Mouse (Mus musculus) lung, adult 2 months (tissue): ENCODE data around the gene Fdps. TPM values are rescaled to one million over a fixed set of nuclear protein-coding genes. Genes with fewer than 3 reads are reported as not detected.
A peak's percentile ranks its signal among the peaks of the same experiment; 100 is the strongest.
"Not testable (repeated sequence)": the region's sequence is repeated elsewhere in the genome, so short reads cannot be mapped to it uniquely, and the experiment has no call there.

Experiments
- DNase-seq: peaks from one replicate; pipeline ENCODE4 v3.0.0; 2022
- H3K4me1 ChIP-seq: fragments of 200-500 bp; 2 replicates; pipeline ENCODE4 v1.6.1; 2011; ENCODE audit warnings: low read length; ENCODE audit not compliant: control insufficient read depth, insufficient read depth
- H3K4me3 ChIP-seq: fragments of 200-500 bp; replicated peaks from 2 replicates; pipeline ENCODE3; 2011; ENCODE audit warnings: low read depth, mild to moderate bottlenecking, control low read depth, low read length; ENCODE audit errors: extremely low read depth
- CTCF ChIP-seq: fragments of 200-500 bp; IDR thresholded peaks from 2 replicates; pipeline ENCODE4 v1.5.1; 2011; ENCODE audit warnings: mild to moderate bottlenecking, low read length, control low read depth; ENCODE audit not compliant: insufficient read depth
- POLR2A ChIP-seq: fragments of 200-500 bp; IDR thresholded peaks from 2 replicates; pipeline ENCODE4 v1.6.1; 2011; ENCODE audit warnings: low read depth, mild to moderate bottlenecking, control low read depth, low read length, borderline replicate concordance; ENCODE audit errors: extremely low read depth
- WGBS: fragments of 180-500 bp; shearing (Covaris S2); methylation state at CpG from one replicate; pipeline ENCODE4 v1.1.7; 2018; 5-methylcytosine and 5-hydroxymethylcytosine counted together
- polyA plus RNA-seq: library from polyadenylated mRNA; depleted of rRNA; stranded (reverse); fragments of >200 nt; gene quantifications from 2 replicates; pipeline ENCODE4 v1.2.3, GENCODE M21; 2012

Gene Fdps
- polyA plus RNA-seq, 1 experiment: 128 TPM

- H3K4me3 ChIP-seq: peak overlapping the region; percentile 62
- under 1% methylated on average over 69 of the region's 74 CpGs for WGBS
Observed at GRCm38 (mm10) chr3:89090694-89091655, 10.8 kb downstream of the Fdps start.

GRCm38 (mm10) chr3:89089882-89090591 is 11.7 kb downstream of the Fdps start:
- Histone ChIP-seq H3K4me3 (peak overlapping the region; percentile 62), H3K4me1 (peaks cover 13% of the 10 kb centered on the region)
- TF ChIP-seq CTCF (no peak), POLR2A (peak; percentile 72; the same call in 1 of the 2 replicates)
- WGBS: 1% methylated on average over 39 of the region's 40 CpGs
- peak; percentile 91 for DNase-seq

More at GRCm38 (mm10) chr3:89090694-89091655, 10.8 kb downstream of the Fdps start:
- TF ChIP-seq POLR2A (no peak), CTCF (no peak; the same call in 1 of the 2 replicates)
- DNase-seq: peak; percentile 90
- H3K4me1 ChIP-seq: peaks cover 13% of the 10 kb centered on the region

- Histone ChIP-seq H3K4me1 (peaks cover 13% of the 10 kb centered on the region), H3K4me3 (peak overlapping the region; percentile 62)
- DNase-seq: no peak
- TF ChIP-seq POLR2A (no peak), CTCF (no peak)
- 49% methylated on average over 14 of the region's 14 CpGs for WGBS
Observed at GRCm38 (mm10) chr3:89088974-89089373, 12.8 kb downstream of the Fdps start.

- WGBS: 29% methylated on average over 21 of the region's 21 CpGs
- peak; percentile 80 for DNase-seq
- peaks cover 9% of the 10 kb centered on the region for H3K4me1 ChIP-seq
- H3K4me3 ChIP-seq: no peak overlapping the region
- peak; percentile 50 for TF ChIP-seq CTCF
- TF ChIP-seq POLR2A: no peak
Observed at GRCm38 (mm10) chr3:89087338-89088110, 14.2 kb downstream of the Fdps start.

GRCm38 (mm10) chr3:89084654-89085190 is 17.0 kb downstream of the Fdps start:
- no peak for DNase-seq
- H3K4me3 ChIP-seq: no peak overlapping the region
- TF ChIP-seq CTCF: no peak
- no peak for TF ChIP-seq POLR2A
- WGBS: 75% methylated on average over 12 of the region's 12 CpGs
- H3K4me1 ChIP-seq: peaks cover 9% of the 10 kb centered on the region

- TF ChIP-seq CTCF (no peak), POLR2A (no peak)
- 75% methylated on average over 2 of the region's 2 CpGs for WGBS
- no peak overlapping the region for H3K4me3 ChIP-seq
- DNase-seq: no peak
- H3K4me1 ChIP-seq: peaks cover 8% of the 10 kb centered on the region
Observed at GRCm38 (mm10) chr3:89084133-89084532, 17.6 kb downstream of the Fdps start.

GRCm38 (mm10) chr3:89082287-89082686 is 19.5 kb downstream of the Fdps start:
- not testable (repeated sequence) for H3K4me3 ChIP-seq, H3K4me1 ChIP-seq, DNase-seq

GRCm38 (mm10) chr3:89077383-89077782 is 24.4 kb downstream of the Fdps start:
- Histone ChIP-seq H3K4me1 (no peaks in the 10 kb centered on the region), H3K4me3 (no peak overlapping the region)
- 85% methylated on average over 9 of the region's 9 CpGs for WGBS
- no peak for TF ChIP-seq CTCF
- no peak for TF ChIP-seq POLR2A
- DNase-seq: no peak

GRCm38 (mm10) chr3:89067265-89067664 is 34.5 kb downstream of the Fdps start:
- Histone ChIP-seq H3K4me3 (no peak overlapping the region), H3K4me1 (no peaks in the 10 kb centered on the region)
- DNase-seq: no peak
- no peak for TF ChIP-seq CTCF
- no peak for TF ChIP-seq POLR2A
